Mouse (Mus musculus): Measurements from ENCODE around the gene Cdh23. TPM values are rescaled to one million over a fixed set of nuclear protein-coding genes. Genes with fewer than 3 reads are reported as not detected.

The Cdh23 gene
- polyA plus RNA-seq, 1 experiment = 4.6 TPM

DNA sequence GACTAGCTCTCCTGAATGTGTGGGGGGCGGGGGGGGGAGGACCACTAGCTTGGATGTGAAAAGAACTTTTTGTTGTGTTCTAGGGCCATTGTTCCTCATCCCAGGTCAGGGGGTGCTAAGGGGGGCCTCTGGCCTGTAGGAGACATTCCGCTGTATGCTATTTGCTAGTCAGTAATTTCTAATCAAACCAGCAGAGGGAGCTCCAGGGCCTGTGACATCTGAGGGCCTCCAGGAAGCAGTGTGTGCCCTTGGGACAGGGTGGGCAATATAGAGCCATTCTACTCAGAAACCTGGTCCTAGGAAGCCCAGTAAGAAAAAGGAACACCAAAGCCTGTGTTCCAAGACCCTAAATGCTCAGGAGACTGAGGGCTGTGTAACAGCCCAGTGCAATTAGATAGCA is 164.9 kb downstream of the Cdh23 start:
- TF ChIP-seq FLI1 (IDR thresholded peaks at IDR 0.05; ENCODE audit: low read length) (no peak), GATA1 (IDR thresholded peaks at IDR 0.05; ENCODE audit: borderline replicate concordance, low read length) (no peak)
- no peaks in the 10 kb centered on the region for H3K9me3 ChIP-seq

DNA sequence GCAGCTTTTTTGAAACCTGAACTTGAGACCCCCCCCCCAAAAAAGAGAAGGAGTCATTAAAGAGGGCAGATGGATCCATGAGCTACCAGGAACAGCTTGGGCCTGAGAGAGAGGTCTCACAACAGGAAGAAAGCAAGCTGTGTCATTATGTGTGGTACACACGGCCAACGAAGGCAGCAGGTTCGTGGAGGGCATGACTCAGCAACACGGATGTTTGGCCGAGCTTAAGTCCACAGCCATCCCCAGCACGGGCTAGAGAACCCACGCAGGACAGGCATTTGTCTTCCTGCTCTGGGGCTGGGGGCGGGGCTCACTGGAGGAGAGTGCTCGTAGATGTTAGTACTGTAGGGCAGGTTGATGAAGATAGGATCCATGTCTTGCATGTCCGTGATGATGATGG is 165.7 kb downstream of the Cdh23 start:
- Histone ChIP-seq H3K4me3 (replicated peaks) (peak overlapping the region; percentile 47), H3K4me1 (peaks cover 63% of the 10 kb centered on the region), H3K9me3 (no peaks in the 10 kb centered on the region), H3K36me3 (replicated peaks; ENCODE audit: low read length) (peaks cover 13% of the 10 kb centered on the region), H3K27me3 (replicated peaks) (peaks cover 28% of the 10 kb centered on the region)
- TF ChIP-seq FLI1 (IDR thresholded peaks at IDR 0.05; ENCODE audit: low read length) = no peak
- TF ChIP-seq GATA1 (IDR thresholded peaks at IDR 0.05; ENCODE audit: borderline replicate concordance, low read length) = no peak

More for the DNA sequence above, 164.9 kb downstream of the Cdh23 start:
- H3K27me3 ChIP-seq (replicated peaks) = peaks cover 23% of the 10 kb centered on the region
- H3K4me1 ChIP-seq = peaks cover 70% of the 10 kb centered on the region
- H3K36me3 ChIP-seq (replicated peaks; ENCODE audit: low read length) = peaks cover 13% of the 10 kb centered on the region
- no peak overlapping the region for H3K4me3 ChIP-seq (replicated peaks)

DNA sequence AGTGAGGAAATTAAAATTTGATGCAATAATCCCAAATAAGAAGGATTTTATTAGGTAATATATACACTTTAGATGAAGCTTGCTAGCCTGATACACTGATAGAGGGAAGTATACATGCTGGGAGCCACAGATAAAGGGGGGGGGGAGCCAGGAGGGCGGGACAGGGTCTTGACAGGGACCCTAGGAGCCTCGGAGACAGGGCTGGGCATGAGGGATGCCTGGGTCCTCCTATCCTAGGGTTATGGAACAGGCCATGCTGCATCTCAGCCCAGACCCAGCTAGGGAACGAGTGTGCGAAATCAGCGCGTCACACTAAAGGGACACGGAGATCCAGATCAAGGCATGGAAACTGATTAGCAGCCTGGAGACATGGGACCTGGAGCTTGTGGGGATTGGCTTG is 168.3 kb downstream of the Cdh23 start:
- peaks cover 2% of the 10 kb centered on the region for H3K36me3 ChIP-seq (replicated peaks; ENCODE audit: low read length)
- peaks cover 52% of the 10 kb centered on the region for H3K27me3 ChIP-seq (replicated peaks)
- no peaks in the 10 kb centered on the region for H3K9me3 ChIP-seq
- H3K4me1 ChIP-seq = peaks cover 36% of the 10 kb centered on the region
- TF ChIP-seq GATA1 (IDR thresholded peaks at IDR 0.05; ENCODE audit: borderline replicate concordance, low read length) = no peak
- no peak for TF ChIP-seq FLI1 (IDR thresholded peaks at IDR 0.05; ENCODE audit: low read length)
- H3K4me3 ChIP-seq (replicated peaks) = no peak overlapping the region

DNA sequence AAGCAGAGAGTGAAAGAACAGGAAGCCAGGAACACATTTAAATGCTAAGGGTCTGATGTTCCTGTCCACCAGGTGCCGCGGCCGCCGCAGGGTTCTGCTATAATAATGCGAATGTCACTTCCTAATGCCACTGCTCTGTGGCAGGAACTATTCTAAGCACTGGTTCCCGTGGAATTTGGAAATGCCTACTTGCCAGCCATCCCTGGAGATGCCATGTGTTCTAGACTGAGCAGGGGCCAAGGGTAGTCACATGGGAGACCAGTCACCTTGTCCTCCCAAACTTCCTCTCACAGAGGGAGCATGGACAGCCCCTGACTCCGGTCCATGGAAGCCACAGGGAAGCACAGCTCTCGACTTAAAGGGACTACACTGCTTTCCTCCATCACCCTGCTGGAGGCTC is 171.2 kb downstream of the Cdh23 start:
- no peaks in the 10 kb centered on the region for H3K36me3 ChIP-seq (replicated peaks; ENCODE audit: low read length)
- H3K4me3 ChIP-seq (replicated peaks) = no peak overlapping the region
- H3K27me3 ChIP-seq (replicated peaks) = peaks cover 79% of the 10 kb centered on the region
- no peaks in the 10 kb centered on the region for H3K9me3 ChIP-seq
- TF ChIP-seq FLI1 (IDR thresholded peaks at IDR 0.05; ENCODE audit: low read length) (no peak), GATA1 (IDR thresholded peaks at IDR 0.05; ENCODE audit: borderline replicate concordance, low read length) (no peak)
- H3K4me1 ChIP-seq = peaks cover 8% of the 10 kb centered on the region

DNA sequence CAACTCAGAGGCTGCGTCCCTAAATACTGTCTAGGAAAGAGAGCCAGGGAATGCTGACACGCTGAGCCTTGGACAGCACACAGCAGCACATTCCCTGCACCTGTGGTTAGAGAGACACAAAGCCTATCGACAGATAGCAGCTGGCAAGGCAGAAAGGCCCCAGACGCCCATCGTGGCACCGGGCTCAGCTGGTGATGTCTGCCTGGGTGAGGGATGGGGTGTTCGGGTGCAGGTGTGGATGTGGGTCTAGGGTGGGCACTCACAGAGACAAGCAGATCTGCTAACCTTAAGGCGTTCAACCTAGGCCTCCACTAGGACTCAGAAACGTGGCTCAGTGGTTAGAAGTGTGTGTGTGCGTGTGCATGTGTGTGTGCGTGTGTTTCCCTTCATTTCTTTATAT is 180.0 kb downstream of the Cdh23 start:
- H3K9me3 ChIP-seq = peaks cover 4% of the 10 kb centered on the region; the same call in 1 of the 2 replicates
- no peaks in the 10 kb centered on the region for H3K36me3 ChIP-seq (replicated peaks; ENCODE audit: low read length)
- H3K4me1 ChIP-seq = no peaks in the 10 kb centered on the region
- H3K27me3 ChIP-seq (replicated peaks) = peaks cover 66% of the 10 kb centered on the region
- TF ChIP-seq FLI1 (IDR thresholded peaks at IDR 0.05; ENCODE audit: low read length) = no peak
- no peak for TF ChIP-seq GATA1 (IDR thresholded peaks at IDR 0.05; ENCODE audit: borderline replicate concordance, low read length)
- no peak overlapping the region for H3K4me3 ChIP-seq (replicated peaks)

DNA sequence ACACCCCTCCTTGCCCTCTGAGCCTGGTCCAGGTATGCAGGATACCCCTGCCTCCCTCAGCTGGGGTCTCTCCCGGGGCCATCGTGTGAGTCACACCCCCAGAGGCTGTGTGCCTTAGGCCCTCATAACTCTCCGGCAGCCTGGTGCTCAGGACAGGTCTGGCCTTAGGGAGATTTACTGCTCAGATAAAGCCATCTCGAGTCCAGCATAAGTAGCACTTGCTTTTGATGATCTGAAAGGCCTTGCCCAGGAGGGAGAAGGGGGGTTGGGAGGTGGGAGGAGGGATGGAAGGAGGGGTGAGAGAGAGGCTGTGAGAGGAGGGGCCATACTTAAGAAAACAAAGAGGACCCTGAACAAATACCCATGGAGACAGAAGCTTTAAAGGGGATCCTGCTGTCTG is 197.8 kb downstream of the Cdh23 start:
- TF ChIP-seq FLI1 (IDR thresholded peaks at IDR 0.05; ENCODE audit: low read length) (no peak), GATA1 (IDR thresholded peaks at IDR 0.05; ENCODE audit: borderline replicate concordance, low read length) (no peak)
- H3K9me3 ChIP-seq = no peaks in the 10 kb centered on the region
- H3K4me1 ChIP-seq = no peaks in the 10 kb centered on the region
- peaks cover 74% of the 10 kb centered on the region for H3K27me3 ChIP-seq (replicated peaks)
- H3K4me3 ChIP-seq (replicated peaks) = no peak overlapping the region
- H3K36me3 ChIP-seq (replicated peaks; ENCODE audit: low read length) = no peaks in the 10 kb centered on the region

DNA sequence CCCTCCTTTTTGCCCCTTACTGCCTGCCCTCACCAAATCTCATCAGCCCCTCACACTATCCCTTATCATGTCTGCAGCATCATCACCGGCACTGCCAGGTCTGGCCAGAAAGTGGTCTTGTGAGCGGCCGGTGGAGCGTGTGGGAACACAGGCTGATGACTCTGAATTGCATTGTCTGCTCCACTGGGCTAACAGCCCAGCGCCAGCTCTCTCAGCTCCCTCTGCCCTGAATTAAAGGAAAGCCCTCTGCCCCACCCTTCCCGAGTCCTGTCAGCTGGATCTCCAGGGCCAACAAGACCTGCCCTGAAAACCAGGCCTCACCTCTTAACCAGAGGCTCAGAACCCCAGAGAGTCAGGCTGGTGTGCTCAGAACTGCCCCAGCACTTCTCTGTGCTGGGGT is 201.2 kb downstream of the Cdh23 start:
- Histone ChIP-seq H3K4me1 (no peaks in the 10 kb centered on the region), H3K4me3 (replicated peaks) (no peak overlapping the region), H3K27me3 (replicated peaks) (peaks cover 71% of the 10 kb centered on the region), H3K9me3 (no peaks in the 10 kb centered on the region), H3K36me3 (replicated peaks; ENCODE audit: low read length) (no peaks in the 10 kb centered on the region)
- no peak for TF ChIP-seq GATA1 (IDR thresholded peaks at IDR 0.05; ENCODE audit: borderline replicate concordance, low read length)
- no peak for TF ChIP-seq FLI1 (IDR thresholded peaks at IDR 0.05; ENCODE audit: low read length)

DNA sequence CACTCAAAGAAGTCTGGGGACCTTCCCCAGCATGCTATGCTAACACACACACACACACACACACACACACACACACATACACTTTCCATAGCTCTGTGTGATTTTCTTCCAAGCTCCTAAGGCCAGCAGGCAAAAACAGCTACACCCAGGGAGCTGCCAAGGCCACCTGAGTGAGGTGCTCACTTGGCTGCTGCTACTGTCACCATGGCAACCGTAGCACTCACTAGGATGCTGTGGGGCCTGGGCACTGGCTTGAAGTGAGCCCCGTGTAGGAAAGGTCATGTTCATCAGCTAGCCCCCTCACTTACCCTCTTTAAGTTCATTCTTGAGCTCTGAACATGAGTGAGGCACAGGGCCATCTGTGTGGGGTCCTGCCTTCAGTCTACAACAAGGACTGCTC is 204.8 kb downstream of the Cdh23 start:
- Histone ChIP-seq H3K27me3 (replicated peaks) (peaks cover 62% of the 10 kb centered on the region), H3K36me3 (replicated peaks; ENCODE audit: low read length) (no peaks in the 10 kb centered on the region), H3K9me3 (no peaks in the 10 kb centered on the region), H3K4me3 (replicated peaks) (no peak overlapping the region), H3K4me1 (no peaks in the 10 kb centered on the region)
- TF ChIP-seq FLI1 (IDR thresholded peaks at IDR 0.05; ENCODE audit: low read length) (no peak), GATA1 (IDR thresholded peaks at IDR 0.05; ENCODE audit: borderline replicate concordance, low read length) (no peak)

DNA sequence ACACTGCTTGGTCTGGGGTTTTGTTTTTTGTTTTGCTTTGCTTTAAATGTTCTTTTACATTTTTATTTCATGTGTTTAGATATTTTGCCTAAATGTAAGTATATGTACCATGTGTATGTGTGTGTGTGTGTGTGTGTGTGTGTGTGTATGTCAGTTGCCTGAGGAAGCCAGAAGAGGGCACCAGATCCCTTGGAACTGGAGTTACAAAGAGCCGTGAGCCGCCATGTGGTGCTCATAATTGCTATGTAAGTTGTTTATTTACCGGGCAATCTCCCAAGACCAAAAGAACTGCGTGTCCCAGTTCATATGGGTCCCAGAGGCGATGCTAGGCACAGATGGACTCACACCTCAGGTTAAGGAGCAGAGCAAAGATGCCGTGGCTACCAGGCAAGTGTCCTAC is 214.9 kb downstream of the Cdh23 start:
- Histone ChIP-seq H3K27me3 (replicated peaks) (peaks cover 59% of the 10 kb centered on the region), H3K36me3 (replicated peaks; ENCODE audit: low read length) (no peaks in the 10 kb centered on the region), H3K4me3 (replicated peaks) (peak overlapping the region; percentile 35), H3K9me3 (peaks cover 16% of the 10 kb centered on the region), H3K4me1 (peaks cover 19% of the 10 kb centered on the region)
- TF ChIP-seq GATA1 (IDR thresholded peaks at IDR 0.05; ENCODE audit: borderline replicate concordance, low read length) (no peak), FLI1 (IDR thresholded peaks at IDR 0.05; ENCODE audit: low read length) (no peak)

DNA sequence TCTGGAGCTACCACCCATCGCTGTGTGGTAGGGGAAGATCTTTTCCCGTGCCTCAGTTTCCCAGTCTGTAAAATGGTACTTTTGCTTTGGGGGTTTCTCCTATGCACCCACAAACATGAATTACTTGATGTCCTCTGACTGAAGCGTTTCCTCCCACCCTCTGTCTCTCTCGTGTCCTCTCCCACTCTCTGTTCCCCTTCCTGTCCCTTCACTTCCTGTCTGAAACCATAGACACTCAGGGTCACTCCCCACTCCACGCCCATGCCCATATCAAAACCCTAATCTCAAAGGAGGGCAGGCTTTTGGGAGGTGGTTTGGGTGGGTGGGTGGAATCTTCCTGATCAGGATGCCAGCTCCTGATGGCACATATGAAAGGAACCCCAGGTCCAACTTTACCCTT is 221.7 kb downstream of the Cdh23 start:
- no peaks in the 10 kb centered on the region for H3K36me3 ChIP-seq (replicated peaks; ENCODE audit: low read length)
- peaks cover 13% of the 10 kb centered on the region for H3K4me1 ChIP-seq
- TF ChIP-seq FLI1 (IDR thresholded peaks at IDR 0.05; ENCODE audit: low read length) (no peak), GATA1 (IDR thresholded peaks at IDR 0.05; ENCODE audit: borderline replicate concordance, low read length) (no peak)
- peaks cover 76% of the 10 kb centered on the region for H3K27me3 ChIP-seq (replicated peaks)
- no peaks in the 10 kb centered on the region for H3K9me3 ChIP-seq
- no peak overlapping the region for H3K4me3 ChIP-seq (replicated peaks)

DNA sequence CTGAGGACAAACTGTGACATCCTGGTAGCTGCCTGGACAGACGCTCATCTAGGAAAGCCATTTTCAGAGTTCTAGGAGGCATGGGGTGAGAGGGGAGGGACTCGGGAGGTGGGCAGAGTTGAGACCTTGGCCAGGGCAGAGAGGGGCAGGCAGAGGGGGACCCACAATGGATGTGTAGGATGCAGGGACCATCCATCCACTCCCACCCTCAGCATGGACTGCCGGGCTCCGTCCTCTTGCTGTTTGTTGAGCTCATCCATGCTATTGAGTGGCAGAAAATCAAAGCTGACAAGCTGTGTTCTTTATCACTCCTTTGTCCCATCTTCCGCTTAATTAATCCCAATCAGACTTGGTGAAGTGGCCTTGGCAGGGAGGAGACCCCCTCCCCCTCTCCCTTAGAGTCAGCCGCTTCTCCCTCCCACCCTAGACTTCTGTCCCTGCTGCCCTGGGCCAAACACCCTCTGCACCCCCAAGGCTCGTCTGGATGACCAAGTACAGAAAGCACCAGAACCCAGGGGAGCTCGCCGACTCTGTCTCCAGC is 222.4 kb downstream of the Cdh23 start:
- H3K9me3 ChIP-seq = no peaks in the 10 kb centered on the region
- H3K36me3 ChIP-seq (replicated peaks; ENCODE audit: low read length) = no peaks in the 10 kb centered on the region
- H3K4me1 ChIP-seq = peaks cover 13% of the 10 kb centered on the region
- no peak overlapping the region for H3K4me3 ChIP-seq (replicated peaks)
- TF ChIP-seq FLI1 (IDR thresholded peaks at IDR 0.05; ENCODE audit: low read length) (no peak), GATA1 (IDR thresholded peaks at IDR 0.05; ENCODE audit: borderline replicate concordance, low read length) (no peak)
- H3K27me3 ChIP-seq (replicated peaks) = peaks cover 80% of the 10 kb centered on the region
